Mouse (Mus musculus) MEL (cell line): ENCODE measurements around the gene Acox3. TPM values are rescaled to one million over a fixed set of nuclear protein-coding genes. Genes with fewer than 3 reads are reported as not detected.

ENCODE experiments used
- MXI1 ChIP-seq: IDR thresholded peaks from 2 replicates; pipeline ENCODE4 v1.6.1; 2011; ENCODE audit warnings: mild to moderate bottlenecking, low read depth, low read length, improper control_type of control experiment
- polyA plus RNA-seq, 2 experiments: library from polyadenylated mRNA; stranded (reverse) in 1 of 2; unstranded in 1 of 2; fragments of >175 nt in 1 of 2; fragments of >200 nt in 1 of 2; gene quantifications; 2 replicates each; pipeline versions ENCODE4 v1.2.1 to v1.2.4; 2012; ENCODE audit warnings: low replicate concordance in 2 of 2, low read depth in 1 of 2; ENCODE audit not compliant: insufficient read length in 2 of 2, insufficient read depth in 1 of 2, missing spikeins in 1 of 2
- total RNA-seq: library from RNA; depleted of rRNA; stranded (reverse); fragments of 300-350 nt; gene quantifications from 2 replicates; pipeline ENCODE4 v1.2.3, GENCODE M21; 2012; rRNA removed

Acox3 gene
- total and polyA plus RNA-seq, 3 experiments, result 6.5 to 11.4 TPM; not detected in 1

- TF ChIP-seq MXI1, result no peak
- TF ChIP-seq, all 39 proteins: peak for 0
These were observed 79.2 kb downstream of the Acox3 start (continued) for GRCm38 (mm10) chr5:35662021-35662545.

Other genes starting within 250 kb of the Acox3 start
- gene Hmx1, start 193.9 kb upstream of the Acox3 start, total RNA-seq, result not detected in 2 replicates
- not detected for gene Hmx1, start 193.9 kb upstream of the Acox3 start, polyA plus RNA-seq
- not detected in 2 replicates for gene Cpz, start 57.3 kb upstream of the Acox3 start, total RNA-seq
- gene Cpz, start 57.3 kb upstream of the Acox3 start, polyA plus RNA-seq, result under 1 TPM in 1 of 2 experiments, not detected in 1; 0.10 TPM
- gene Trmt44, start 8.0 kb upstream of the Acox3 start, total RNA-seq, result 13.1 and 16.6 TPM in 2 replicates
- 10 to 100 TPM in 1 of 2 experiments, not detected in 1; 14.3 TPM for gene Trmt44, start 8.0 kb upstream of the Acox3 start, polyA plus RNA-seq
- not detected in 2 replicates for gene Htra3, start 96.7 kb downstream of the Acox3 start, total RNA-seq
- gene Htra3, start 96.7 kb downstream of the Acox3 start, polyA plus RNA-seq, result not detected
- gene Sh3tc1, start 156.9 kb downstream of the Acox3 start, total RNA-seq, result not detected in 2 replicates
- gene Sh3tc1, start 156.9 kb downstream of the Acox3 start, polyA plus RNA-seq, result not detected
- gene Ablim2, start 174.8 kb downstream of the Acox3 start, total RNA-seq, result not detected in 2 replicates
- gene Ablim2, start 174.8 kb downstream of the Acox3 start, polyA plus RNA-seq, result not detected